Mouse (Mus musculus): ENCODE measurements around the gene Evl.

Evl gene

DNA sequence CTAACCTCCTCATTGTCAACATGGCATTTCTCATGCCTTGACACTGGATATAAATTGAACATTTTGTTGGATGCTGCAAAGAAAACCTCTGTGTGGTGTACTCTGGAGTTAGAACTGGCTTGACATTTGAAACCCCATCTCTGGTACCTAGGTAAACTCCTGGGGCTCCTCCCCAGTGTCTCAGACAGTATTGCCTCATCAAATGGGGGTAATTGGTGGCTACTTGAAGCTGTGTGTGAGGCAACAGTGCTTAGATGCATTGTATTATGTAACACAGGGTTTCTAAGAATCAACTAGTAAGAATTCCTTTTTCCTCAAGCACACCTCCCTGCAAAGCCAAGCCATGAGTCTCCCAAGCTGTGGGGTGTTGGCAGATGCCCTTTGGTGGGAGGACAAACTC is 93.3 kb downstream of the Evl start:
- no peak for DNase-seq (ENCODE audit: low spot score)

DNA sequence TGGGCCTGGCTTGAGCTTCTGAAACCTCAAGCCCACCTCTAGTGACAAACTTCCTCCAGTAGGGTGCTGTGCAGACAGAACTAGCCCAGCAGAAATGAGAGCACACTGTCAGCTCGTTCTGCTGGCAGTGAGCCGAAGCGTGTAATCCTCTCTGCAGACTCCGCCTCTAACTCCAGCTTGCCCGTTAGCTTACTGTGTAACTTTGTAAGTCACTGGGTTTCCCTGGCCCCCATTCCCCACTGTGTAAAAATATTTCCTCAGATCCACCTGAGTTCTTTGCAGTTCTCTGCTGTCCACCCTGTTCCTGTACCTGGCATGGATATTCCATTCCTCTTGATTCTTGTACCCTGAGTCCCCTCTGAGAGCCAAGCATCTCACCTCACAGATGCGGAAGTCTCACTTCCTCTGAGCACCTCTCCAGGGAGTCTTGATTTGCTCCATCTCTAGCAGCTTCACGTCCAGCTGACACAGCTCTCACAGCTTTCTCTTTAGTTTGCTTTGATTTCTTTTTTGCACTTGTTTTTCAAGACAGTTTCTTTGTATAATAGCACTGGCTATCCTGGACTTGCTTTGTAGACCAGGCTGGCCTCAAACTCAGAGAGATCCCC is 96.6 kb downstream of the Evl start:
- no peak for DNase-seq (ENCODE audit: low spot score)

DNA sequence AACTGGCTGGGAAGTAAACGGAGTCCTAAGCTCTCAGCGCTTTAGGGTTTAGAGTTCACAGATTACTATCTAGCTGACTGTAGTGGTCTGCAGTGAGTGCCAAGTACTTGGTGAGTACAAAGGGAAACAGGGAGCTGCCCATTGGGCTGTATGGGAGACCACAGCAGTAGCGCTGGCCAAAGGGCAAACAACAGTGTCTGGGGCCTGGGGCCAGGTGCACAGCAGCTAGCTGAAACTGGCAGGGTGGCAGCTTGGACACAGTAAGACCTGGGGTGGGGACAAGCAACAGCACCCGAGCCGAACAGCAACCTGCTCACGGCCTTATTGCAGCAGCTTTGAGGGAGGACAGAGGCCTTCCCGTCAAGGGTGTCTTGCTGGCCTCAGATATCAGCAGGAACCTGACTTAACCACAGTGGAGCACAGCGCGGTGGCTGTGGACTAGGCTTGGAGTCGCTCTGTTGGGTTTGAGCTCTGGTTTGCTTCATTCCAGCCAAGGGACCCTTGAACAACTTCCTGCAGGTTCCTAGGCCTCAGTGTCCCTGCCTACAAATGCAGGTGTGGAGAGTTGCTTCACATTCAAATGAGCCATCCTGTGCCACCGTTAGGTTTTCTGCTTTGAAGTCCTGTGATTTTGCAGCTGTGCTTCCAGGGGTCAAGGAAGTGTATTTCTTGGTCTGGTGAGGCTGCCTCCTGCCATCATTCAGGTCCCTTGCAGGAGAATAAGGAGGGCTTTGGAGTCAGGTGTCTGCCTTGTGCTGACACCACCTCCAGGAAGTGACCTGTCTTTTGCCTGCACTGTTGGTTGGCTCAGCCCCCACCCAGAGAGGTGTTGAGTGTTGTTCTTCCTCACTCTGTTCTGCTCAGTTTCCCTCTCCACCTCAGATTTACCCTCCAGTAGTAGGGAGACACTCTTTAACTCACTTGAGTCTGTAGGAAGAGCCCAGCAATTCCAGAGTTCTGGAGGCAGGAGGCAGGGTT is 99.1 kb downstream of the Evl start:
- no peak for DNase-seq (ENCODE audit: low spot score)

DNA sequence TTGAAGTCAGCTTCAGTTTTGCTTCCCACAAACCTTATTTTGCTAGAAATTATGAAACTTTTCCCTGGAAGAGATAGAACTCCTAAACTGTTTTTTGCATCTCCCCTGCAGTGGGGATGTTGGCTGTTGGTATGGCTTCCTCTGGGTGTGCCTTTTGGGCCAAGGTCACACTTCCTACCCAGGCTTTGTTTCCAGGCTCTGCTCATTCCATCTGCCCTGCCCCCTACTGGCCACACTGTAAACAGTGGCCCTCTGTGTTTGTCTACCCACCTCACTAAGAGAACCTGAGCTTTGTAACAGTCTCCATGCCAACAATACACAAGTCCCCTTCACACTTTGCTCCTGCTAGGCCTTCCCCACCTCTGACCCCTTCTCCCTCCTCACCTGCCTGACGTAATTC is 102.8 kb downstream of the Evl start:
- no peak for DNase-seq (ENCODE audit: low spot score)

DNA sequence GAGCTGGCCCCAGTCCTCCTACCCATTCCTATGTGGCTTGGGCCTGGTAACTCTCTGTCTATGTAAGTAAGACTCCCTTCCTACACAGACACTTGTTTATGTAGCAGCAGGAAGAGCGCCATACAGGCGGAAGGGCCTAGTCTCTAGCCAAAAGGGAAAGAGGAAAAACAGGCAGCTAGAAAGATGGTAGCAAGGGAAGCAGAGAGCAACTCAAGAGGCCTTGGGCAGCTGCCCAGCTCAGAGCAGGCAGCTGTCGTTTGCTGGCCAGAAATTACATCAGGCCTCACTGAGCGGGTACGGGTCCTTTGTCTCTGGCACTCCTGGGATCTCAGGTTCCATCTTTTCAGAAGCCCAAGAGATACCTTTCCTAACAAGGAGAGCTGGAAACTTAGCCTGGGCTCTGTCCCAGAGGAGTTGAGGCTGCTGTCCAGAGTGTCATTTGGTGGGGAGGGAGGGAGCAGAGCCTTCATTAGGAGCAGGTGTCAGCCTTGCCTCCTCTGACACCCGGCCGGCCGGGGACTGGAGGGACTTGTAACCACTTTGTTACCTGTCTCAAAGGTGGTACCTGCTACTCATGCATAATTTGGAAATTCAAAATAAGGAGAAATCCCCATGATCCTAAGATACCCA is 114.2 kb downstream of the Evl start:
- no peak for DNase-seq (ENCODE audit: low spot score)

DNA sequence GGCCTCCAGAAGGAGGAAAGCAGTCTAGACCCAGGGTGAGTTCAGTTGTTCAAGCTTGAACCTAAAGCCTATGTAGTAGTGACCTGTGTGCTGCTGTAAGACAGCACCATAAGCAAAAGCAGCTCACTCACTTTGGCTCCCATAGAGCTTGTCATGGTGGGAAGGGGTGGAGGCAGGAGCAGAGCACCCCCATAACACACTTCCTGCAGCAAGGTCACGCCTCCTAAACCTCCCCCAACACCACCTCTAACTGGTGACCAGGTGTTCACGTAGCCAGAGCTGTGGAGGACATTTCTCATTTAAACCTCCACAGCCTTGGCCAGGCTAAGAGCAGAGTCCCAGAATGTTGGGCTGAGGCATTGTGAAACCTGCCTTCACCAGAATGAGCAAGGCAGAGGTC is 117.0 kb downstream of the Evl start:
- no peak for DNase-seq (ENCODE audit: low spot score)

DNA sequence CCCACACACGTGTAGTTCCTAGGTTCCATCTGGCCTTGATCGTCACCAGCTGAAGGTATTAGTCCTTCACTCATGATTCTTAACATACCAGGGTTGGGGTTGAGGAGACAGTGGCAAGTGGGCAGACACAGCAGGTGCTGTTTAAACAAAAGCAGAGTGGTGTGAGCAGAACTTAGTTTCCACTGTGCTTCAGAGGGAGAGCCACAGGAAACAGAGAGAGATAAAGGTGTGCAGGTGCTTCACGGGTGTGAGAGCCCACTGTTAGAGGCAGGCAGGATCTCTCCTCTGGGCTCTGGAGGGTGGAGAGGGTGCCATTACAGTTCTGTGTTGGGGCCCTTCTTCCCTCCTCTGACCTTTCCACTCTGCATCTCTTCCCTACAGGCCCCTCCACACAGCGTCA is 118.4 kb downstream of the Evl start:
- no peak for DNase-seq (ENCODE audit: low spot score)

DNA sequence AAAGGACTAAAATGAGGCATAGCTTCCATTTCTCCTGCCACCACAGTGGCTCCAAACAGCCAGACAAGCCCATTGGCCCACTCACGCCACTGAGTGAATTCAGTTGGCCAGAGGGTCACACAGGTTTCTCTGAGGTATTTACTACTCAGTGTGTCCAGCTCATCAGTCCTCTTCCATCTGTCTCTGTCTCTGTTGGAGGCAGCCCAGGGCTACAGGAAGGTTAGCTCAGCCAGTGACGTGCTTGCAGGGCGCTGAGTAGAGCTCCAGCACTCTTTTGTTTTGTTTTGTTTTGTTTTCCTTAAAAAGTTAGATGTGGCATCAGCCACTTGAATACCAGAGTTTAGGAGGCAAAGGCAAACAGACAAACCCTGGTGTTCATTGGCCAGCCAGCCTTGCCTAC is 119.0 kb downstream of the Evl start:
- DNase-seq (ENCODE audit: low spot score): no peak

DNA sequence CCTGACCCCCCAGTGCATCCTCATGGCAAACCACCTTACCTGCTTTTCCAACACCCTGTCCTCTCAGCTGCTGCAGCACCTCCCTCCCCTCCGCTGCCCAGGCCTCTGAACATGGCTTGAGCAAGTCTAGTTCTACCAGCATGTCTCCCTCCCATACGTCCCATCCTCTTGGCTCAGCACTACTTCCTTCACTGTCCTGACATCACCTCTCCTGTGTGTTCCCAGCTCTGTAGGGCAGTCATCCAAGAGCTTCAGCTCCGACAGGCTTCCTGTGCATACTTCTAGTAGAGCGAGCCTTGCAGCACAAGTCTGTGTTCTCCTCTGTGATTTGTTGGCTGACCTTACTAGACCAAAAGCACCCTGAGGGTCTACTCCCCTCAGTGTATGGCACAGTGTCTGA is 120.0 kb downstream of the Evl start:
- no peak for DNase-seq (ENCODE audit: low spot score)

DNA sequence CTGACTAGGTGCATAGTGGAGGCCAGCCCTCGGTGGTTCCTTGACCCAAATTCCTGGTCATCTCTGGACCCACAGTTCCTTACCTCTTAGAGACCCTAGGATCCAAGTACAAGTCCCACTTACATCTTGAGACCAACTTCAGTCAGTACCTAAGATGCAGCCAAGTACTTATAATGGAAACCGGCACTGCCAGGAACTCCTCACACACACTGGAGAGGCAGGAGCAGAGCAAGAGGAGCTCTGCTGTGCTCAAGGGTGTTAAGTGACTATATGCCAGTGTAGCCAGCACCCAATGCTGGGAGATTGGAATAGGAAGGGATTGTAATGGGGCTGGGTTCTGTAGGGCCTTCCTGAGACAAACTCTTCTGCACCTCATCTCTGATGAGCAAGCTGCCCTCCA is 120.4 kb downstream of the Evl start:
- no peak for DNase-seq (ENCODE audit: low spot score)

DNA sequence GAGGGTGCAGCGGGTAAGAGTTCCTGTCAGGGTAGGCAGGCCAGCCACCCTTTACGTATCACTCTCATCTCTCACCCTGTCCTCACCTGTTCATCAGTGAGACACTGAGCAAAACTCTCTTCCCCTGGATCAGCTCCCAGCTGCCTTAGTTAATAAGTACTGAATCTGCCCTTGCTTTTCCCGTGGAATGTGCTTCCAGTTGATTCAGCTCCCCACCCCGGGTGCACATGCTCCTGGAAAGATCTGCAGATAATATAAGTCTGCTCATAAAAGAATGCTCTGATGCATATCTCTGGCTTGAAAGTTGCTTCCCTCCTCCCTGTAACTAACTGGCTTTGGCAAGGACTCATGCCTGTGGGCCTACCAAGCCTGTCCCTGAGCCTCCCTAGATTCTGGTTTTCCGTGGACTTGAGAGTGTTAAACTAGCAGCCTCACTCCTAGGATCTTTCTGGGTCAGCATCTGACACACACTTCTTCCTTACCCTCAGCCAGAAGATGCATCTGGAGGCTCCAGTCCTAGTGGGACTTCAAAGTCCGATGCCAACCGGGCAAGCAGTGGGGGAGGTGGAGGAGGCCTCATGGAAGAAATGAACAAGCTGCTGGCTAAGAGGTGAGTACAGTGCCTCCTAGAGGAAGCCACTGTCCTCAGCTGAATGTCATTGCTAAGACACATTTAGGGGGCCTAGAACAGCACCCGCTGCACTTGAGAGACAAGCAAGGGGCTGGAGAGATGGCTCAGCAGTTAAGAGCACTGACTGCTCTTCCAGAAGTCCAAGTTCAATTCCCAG is 121.3 kb downstream of the Evl start:
- DNase-seq (ENCODE audit: low spot score): no peak

DNA sequence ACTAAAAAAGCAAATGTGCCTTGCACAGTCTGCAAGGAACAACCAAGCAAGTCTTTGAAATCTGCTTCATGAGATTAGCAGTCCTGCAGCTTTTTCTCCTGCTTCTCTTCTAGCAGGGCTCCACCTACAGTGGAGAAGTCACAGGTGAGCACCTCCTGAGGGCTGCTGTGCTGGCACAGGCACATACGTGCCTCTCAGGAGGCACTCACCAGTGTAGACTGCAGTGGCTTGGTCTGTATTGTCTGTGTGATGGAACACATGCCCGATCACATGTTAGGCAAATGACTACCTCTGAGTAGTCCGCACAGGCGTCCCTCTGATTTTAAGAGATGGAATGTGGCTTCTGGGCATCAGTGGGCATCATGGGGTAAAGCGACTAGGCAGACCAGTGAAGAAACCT is 122.6 kb downstream of the Evl start:
- DNase-seq (ENCODE audit: low spot score): no peak

DNA sequence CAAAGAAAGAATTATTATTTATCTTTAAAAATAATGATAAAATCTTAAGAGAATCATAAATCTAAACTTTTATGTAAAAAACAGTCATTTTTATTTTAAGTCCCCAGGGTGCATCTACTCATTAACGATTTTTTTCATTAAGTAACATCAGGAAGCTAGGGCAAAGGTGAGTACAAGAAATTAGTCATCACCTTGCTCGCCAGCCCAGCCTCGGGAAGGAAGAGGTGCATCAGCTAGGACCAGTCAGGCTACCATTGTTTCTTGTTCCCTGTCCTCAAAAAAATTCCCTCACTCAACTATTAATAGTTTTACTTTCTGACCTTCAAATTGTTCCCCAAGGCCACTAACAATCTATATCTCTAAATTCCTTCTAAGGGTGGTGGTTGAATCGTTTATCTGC is 123.8 kb downstream of the Evl start:
- no peak for DNase-seq (ENCODE audit: low spot score)

DNA sequence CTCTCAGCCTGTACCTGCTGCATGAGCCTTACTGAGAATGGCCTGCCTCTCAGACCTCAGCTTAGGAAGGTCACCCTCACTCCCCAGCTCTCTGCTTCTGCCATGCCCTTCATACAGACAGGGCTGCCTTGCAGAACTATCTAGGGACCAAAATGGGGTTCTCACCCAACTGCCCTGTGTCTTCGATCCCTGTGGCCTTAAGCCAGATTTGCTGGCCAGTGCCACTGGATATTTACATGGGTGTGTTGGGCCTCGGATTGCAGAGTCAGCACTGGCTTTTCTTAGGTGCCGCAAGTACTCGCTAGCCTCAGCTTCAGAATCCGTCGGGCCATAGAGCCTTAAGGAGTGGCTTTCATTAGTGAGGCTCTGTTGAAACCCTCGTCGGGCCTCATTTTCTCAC is 126.3 kb downstream of the Evl start:
- no peak for DNase-seq (ENCODE audit: low spot score)

DNA sequence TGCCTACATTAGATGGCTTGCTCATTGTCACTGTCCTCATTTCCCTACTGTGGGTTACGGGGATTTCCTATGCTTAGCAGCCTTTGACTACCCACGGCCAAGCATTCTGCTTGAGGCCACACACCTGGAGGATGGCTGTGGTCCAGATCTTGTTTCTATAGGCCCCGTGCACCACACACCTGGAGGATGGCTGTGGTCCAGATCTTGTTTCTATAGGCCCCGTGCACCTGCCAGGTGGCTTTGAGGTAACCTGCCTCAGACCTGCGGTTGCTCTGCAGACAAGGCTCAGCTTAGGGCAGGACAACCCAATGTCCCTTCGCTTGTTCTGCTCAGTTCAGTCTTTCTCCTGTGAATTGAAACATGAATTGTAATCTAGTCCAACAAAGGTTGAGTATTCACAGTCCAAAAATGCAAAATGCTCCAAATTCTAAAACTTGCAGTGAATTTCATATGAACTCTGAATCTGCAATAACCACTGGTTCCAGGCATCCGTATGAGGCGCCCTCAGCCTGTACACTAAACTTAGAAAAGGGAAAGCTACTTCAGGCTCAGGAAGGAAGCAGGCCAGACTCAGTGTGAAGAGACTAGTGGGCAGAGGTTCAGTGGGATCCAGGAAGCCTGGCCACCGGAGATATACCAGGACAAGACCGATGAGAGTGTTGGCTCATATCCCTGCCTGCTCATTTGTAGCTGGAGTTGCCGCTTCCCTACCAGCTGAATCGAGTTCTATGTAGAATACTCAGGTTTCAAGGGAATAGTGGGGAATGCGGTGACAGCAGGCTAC is 127.9 kb downstream of the Evl start:
- DNase-seq (ENCODE audit: low spot score): no peak

DNA sequence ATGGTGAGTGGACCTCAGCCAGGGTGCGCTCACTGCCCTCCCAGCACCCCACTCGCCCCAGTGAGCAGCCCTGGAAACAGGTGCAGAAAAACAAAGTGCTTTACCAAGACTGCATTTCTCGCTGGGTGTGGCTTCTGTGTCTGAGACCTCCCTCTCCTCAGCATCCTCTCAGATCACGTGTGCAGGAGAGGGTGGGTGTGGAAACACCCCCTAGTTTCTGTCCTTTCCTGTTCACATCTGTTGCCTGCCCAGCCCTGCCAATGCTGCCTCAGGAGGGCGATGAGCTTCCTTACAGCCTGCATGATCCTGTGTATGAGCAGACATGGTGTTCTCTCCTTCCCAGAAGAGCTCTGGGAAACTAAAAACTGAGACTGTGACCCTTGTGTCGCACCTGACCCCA is 131.9 kb downstream of the Evl start:
- no peak for DNase-seq (ENCODE audit: low spot score)

DNA sequence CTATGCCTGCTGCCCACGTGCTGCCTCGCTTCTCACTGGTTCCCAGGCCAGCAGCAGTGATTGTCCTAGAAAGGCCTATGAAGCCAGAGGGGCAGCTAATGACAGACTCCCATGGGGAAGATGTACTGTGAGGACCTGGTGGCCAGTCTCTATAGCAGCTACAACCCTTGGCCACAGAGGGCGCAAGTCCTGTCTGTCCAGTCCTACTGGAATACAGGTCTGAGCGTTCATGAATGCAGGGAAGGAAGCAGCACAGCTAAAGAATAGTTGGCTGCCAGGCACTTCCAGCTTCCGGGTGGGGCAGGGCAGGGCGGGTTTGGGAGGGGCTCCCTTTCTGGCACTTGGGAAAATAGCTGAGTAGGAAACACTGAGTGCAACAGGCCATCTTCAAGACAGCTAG is 132.4 kb downstream of the Evl start:
- no peak for DNase-seq (ENCODE audit: low spot score)

DNA sequence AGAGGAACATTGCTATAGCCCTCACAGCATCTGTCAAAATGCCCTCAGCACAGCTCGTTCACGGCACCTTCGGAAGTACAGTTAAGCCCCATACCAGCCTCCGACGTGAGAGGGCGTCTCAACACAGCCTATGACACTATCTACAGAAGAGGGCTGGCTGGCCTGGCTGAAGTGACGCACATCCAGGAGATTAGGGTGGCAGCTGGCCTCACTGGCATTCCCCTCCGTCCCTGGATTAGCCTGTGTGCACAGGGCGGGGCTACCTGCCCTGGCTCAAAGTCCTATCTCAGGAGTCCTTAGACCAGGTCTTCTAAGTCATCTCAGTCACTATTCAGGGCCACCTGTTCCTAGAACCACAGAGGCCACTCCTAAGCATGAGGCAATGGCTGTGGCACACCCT is 134.6 kb downstream of the Evl start:
- DNase-seq (ENCODE audit: low spot score): no peak

DNA sequence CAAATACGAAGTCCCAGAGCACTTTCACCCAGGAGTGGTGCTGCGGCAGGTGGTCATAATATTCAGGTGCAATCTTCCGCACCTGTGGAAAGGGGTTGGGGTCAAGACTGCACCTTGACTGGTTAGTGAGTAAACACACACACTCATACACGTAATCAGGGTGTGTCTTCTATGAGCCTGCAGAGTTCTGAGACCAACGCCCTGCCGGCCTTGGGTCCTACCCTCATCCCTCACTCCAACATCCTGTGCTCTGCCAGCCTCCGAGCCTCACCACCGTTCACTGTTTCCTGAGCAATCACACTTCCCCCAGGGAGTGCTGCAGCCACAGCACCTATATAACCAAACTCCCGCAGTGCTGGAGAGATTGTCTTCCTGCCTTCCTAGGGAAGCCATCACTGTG is 136.0 kb downstream of the Evl start:
- DNase-seq (ENCODE audit: low spot score): no peak

DNA sequence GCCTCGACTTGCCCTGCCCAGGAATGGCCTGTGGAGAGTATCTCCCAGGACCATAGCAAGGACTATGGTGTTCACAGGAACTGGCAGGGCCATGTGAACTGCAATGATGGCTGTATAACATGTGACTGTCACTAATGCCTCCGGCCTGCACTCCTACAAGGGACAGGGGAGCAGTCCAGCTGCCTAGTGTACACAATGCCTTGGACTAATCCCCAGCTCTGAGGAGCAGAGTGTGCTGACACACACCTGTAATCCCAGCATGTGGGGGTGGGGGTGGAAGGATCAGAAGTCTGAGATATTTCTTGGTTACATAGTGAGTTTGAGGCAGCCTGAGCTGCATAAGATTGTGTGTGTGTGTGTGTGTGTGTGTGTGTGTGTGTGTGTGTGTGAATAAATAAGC is 139.1 kb downstream of the Evl start:
- DNase-seq (ENCODE audit: low spot score): no peak

DNA sequence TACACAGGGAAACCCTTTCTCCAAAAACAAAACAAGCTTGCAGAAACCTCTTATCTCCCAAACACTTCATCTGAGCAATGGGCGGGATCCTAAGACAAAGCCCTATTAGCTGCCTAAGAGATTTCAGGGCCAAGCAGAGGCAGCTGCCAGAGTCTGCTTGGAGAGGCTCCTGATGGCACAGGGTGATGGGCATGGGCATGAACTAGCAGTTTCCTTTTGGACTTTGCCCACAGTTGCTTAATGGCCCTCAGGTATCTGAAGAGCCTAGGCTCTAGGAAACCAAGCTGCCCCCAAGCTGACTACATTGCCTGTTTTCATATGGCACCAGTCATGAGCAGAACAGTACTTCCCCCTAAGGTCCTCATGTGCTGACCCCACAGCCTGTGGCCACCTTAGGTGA is 139.7 kb downstream of the Evl start:
- DNase-seq (ENCODE audit: low spot score): no peak
